Mouse (Mus musculus) heart, postnatal 14 days (tissue): Measurements from ENCODE around the gene D6Ertd527e. TPM values are rescaled to one million over a fixed set of nuclear protein-coding genes. Genes with fewer than 3 reads are reported as not detected.

Experiments
- DNase-seq, 2 experiments: peaks; one replicate each; pipeline ENCODE4 v3.0.0; 2021 to 2022
- intact Hi-C: fragments of 180-260 bp; cut with DNase I; formaldehyde crosslinking; loops from one replicate; pipeline ENCODE4 v1.15.1; 2025
- total RNA-seq, 2 experiments: library from RNA; stranded (reverse); gene quantifications; 2 replicates each; pipeline ENCODE4 v1.2.3; 2021

Gene D6Ertd527e
- total RNA-seq, 2 experiments from 2014 or later: not detected

GRCm38 (mm10) chr6:87142239-87142638 is 37.7 kb downstream of the D6Ertd527e start:
- intact Hi-C loops: no loop called here
- peak in 1 of 2 experiments; percentile 45 for DNase-seq

GRCm38 (mm10) chr6:87143594-87143993 is 39.0 kb downstream of the D6Ertd527e start:
- no peak for DNase-seq
- intact Hi-C loops: no loop called here

- intact Hi-C loops: no loop called here
- no peak for DNase-seq
Measured at GRCm38 (mm10) chr6:87147921-87148320, 43.4 kb downstream of the D6Ertd527e start.

- intact Hi-C loops: no loop called here
- DNase-seq: no peak
Measured at GRCm38 (mm10) chr6:87150471-87150870, 45.9 kb downstream of the D6Ertd527e start.

- intact Hi-C loops: no loop called here
- DNase-seq: no peak
Measured at GRCm38 (mm10) chr6:87151427-87151826, 46.9 kb downstream of the D6Ertd527e start.

GRCm38 (mm10) chr6:87152461-87153230 is 48.1 kb downstream of the D6Ertd527e start:
- intact Hi-C loops: no loop called here
- peak; percentile 44 to 50 for DNase-seq

GRCm38 (mm10) chr6:87153231-87153580 is 48.7 kb downstream of the D6Ertd527e start:
- intact Hi-C loops: no loop called here
- DNase-seq: no peak

- no peak for DNase-seq
- intact Hi-C loops: no loop called here
Measured at GRCm38 (mm10) chr6:87153836-87154235, 49.3 kb downstream of the D6Ertd527e start.

GRCm38 (mm10) chr6:87158062-87158623 is 53.6 kb downstream of the D6Ertd527e start:
- intact Hi-C loops: no loop called here
- no peak for DNase-seq

- DNase-seq: no peak
- intact Hi-C loops: no loop called here
Measured at GRCm38 (mm10) chr6:87160196-87160595, 55.6 kb downstream of the D6Ertd527e start.

GRCm38 (mm10) chr6:87161391-87162263 is 57.1 kb downstream of the D6Ertd527e start:
- peak in 1 of 2 experiments; percentile 32 for DNase-seq
- intact Hi-C loops: no loop called here

Other genes starting within 250 kb of the D6Ertd527e start
- 10 to 100 TPM; 68.9 to 73.5 TPM for gene Nfu1, start 95.5 kb upstream of the D6Ertd527e start, total RNA-seq
- 10 to 100 TPM; 14.2 to 15.5 TPM for gene Gfpt1, start 61.9 kb upstream of the D6Ertd527e start, total RNA-seq
- 10 to 100 TPM; 19.4 to 19.5 TPM for gene Antxr1, start 231.1 kb downstream of the D6Ertd527e start, total RNA-seq
- not detected for gene Gkn1, start 246.2 kb downstream of the D6Ertd527e start, total RNA-seq